Mouse (Mus musculus) forebrain, embryonic 14.5 days (tissue): ENCODE results near the gene Oxgr1. TPM values are rescaled to one million over a fixed set of nuclear protein-coding genes. Genes with fewer than 3 reads are reported as not detected.
A peak's percentile ranks its signal among the peaks of the same experiment; 100 is the strongest.
"Not testable (repeated sequence)": the region's sequence is repeated elsewhere in the genome, so short reads cannot be mapped to it uniquely, and the experiment has no call there.

Source experiments
- ATAC-seq: fragments of 200-750 bp; cut with Nextera tagmentation; 2 replicates; pipeline ENCODE4 v1.8.0; 2017; ENCODE audit warnings: mild to moderate bottlenecking, moderate library complexity
- DNase-seq: peaks from one replicate; pipeline ENCODE4 v3.0.0-alpha.2; 2015; ENCODE audit warnings: low spot score
- H3K27ac ChIP-seq: fragments of 300-500 bp; sonication (generic); 2 replicates; pipeline ENCODE4 v1.5.1; 2014; ENCODE audit warnings: low read depth, mild to moderate bottlenecking, control low read depth, low read length, moderate library complexity
- H3K27me3 ChIP-seq: fragments of 300-500 bp; sonication (generic); replicated peaks from 2 replicates; pipeline ENCODE4 v1.6.1; 2014; ENCODE audit warnings: low read length, control low read depth, mixed read lengths; ENCODE audit not compliant: control insufficient read depth, insufficient read depth
- H3K36me3 ChIP-seq: fragments of 300-500 bp; sonication (generic); 2 replicates; pipeline ENCODE4 v1.6.1; 2014; ENCODE audit warnings: low read length, control low read depth; ENCODE audit not compliant: control insufficient read depth, insufficient read depth
- H3K4me1 ChIP-seq: fragments of 300-500 bp; sonication (generic); 2 replicates; pipeline ENCODE4 v1.6.1; 2014; ENCODE audit warnings: antibody characterized with exemption, low read length, control low read depth; ENCODE audit not compliant: control insufficient read depth, insufficient read depth
- H3K4me2 ChIP-seq: fragments of 300-500 bp; sonication (generic); 2 replicates; pipeline ENCODE4 v1.6.1; 2014; ENCODE audit warnings: mild to moderate bottlenecking, control low read depth, low read length
- H3K4me3 ChIP-seq: fragments of 300-500 bp; sonication (generic); 2 replicates; pipeline ENCODE4 v1.5.1; 2014; ENCODE audit warnings: low read depth, low read length, control low read depth
- H3K9ac ChIP-seq: fragments of 300-500 bp; sonication (generic); 2 replicates; pipeline ENCODE4 v1.6.1; 2014; ENCODE audit warnings: mild to moderate bottlenecking, low read length, control low read depth, moderate library complexity
- H3K9me3 ChIP-seq: fragments of 300-500 bp; sonication (generic); replicated peaks from 2 replicates; pipeline ENCODE4 v1.6.1; 2016; ENCODE audit warnings: low read length, control low read depth, mixed read lengths; ENCODE audit not compliant: control insufficient read depth
- WGBS: fragments of 180-500 bp; shearing (Covaris S2); extraction: QIAGEN DNeasy Blood & Tissue Kit; methylation state at CpG from one replicate; pipeline ENCODE4 v1.1.7; 2014; 5-methylcytosine and 5-hydroxymethylcytosine counted together
- polyA plus RNA-seq: library from polyadenylated mRNA; unstranded; fragments of >200 nt; fragmentation: Nextera tagmentation; extraction: Ambion mirVana; gene quantifications from 2 replicates; pipeline ENCODE4 v1.2.1, GENCODE M21; 2014

Gene Oxgr1
- polyA plus RNA-seq, 1 experiment from 2014 or later = not detected

DNA sequence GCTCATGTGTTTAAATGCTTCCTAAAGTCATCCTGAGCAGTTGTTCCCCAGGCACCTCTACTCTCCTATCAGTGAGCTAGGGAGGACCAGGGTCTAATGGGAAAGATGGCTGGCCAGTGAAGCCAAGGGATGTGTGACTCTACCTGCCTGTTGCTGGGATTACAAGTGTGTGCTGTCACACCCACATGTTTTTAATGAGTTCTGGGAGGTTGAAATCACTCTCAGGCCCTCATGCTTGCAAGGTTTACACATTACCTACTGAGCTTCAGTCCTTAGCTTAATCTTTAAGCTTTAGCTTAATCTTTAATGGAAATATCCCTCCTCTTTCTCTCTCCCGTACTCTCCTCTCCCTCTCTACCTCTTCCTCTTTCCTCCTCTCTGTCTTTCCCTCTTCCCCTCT, 55.0 kb downstream of the Oxgr1 start:
- Histone ChIP-seq H3K4me2 (no peak overlapping the region), H3K36me3 (no peaks in the 10 kb centered on the region), H3K27ac (no peak overlapping the region), H3K27me3 (no peaks in the 10 kb centered on the region), H3K4me1 (no peaks in the 10 kb centered on the region), H3K9me3 (no peaks in the 10 kb centered on the region), H3K9ac (no peak overlapping the region), H3K4me3 (no peak overlapping the region)
- DNase-seq (no peak), ATAC-seq (no peak)
- WGBS = 90% methylated on average over 1 of the region's 1 CpGs

DNA sequence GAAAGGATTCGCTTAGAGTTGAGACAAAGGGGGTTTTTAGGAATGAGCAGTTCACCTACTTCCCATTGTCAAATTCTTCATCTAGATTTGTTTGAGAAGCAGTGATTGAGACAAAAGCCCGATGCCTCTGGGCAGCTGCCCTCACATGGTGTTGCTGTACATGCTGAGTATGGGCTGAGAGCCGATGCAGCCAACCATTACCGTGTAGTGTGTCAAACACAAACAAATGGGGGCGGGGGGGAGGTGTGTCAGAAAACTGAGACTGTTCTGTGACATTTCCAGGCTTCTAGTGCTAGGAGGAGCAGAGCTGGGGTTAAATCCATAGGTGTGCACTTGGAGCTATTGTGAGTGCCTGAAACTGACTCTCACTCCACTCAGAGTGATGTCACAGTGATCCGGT, 55.5 kb downstream of the Oxgr1 start:
- H3K27me3 ChIP-seq = no peaks in the 10 kb centered on the region
- H3K4me3 ChIP-seq = no peak overlapping the region
- H3K4me1 ChIP-seq = no peaks in the 10 kb centered on the region
- 83% methylated on average over 6 of the region's 6 CpGs for whole genome bisulfite sequencing
- DNase-seq (no peak), ATAC-seq (no peak)
- no peaks in the 10 kb centered on the region for H3K36me3 ChIP-seq
- H3K9me3 ChIP-seq = no peaks in the 10 kb centered on the region
- no peak overlapping the region for H3K27ac ChIP-seq
- H3K4me2 ChIP-seq = no peak overlapping the region
- H3K9ac ChIP-seq = no peak overlapping the region

DNA sequence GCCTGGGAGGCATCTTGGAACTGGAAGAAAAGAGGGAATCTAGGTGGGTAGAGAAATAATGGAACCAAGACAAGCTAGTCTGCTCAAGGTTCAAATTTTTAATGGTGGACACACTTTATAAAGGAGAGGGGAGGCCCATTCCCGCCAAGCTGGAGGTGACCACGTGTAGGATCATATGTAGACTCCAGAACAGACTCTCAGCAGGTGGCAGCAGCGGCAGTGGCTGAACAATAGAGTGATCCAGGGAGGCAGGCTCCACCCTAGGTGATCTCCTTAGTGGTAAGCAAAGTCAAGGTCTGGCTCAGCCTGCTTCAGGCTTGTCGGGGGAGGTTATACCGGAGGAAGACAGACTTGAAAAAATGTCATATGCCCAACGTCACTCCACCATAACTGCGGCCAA, 55.9 kb downstream of the Oxgr1 start:
- 84% methylated on average over 7 of the region's 7 CpGs for WGBS
- ATAC-seq, H3K36me3 ChIP-seq, H3K4me3 ChIP-seq, H3K9me3 ChIP-seq, H3K4me1 ChIP-seq, H3K4me2 ChIP-seq, H3K27me3 ChIP-seq, H3K27ac ChIP-seq, H3K9ac ChIP-seq, DNase-seq: not testable (repeated sequence)

DNA sequence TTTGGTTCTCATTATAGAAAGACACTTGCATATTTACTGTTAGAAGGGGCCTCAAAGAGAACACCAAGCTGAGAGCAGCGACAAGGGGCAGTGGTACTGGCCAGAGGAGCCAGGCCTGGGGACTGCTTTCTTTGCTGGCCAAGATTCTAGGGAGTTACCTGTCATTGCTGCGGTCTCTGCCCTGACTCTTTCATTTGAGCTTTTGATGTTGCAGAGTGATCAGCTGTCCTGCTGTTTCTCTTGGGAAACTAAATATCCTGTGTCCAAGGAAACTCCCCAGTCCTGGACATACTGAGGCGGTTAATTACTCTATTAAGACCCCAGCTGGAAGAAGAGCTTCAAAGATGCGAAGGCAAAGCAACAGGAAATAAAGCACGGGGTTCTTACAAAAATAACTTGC, 60.9 kb downstream of the Oxgr1 start:
- DNase-seq (peak; percentile 14), ATAC-seq (peak; percentile 49)
- Histone ChIP-seq H3K27ac (peak overlapping the region; percentile 65; the same call in 1 of the 2 replicates), H3K4me2 (no peak overlapping the region), H3K4me3 (no peak overlapping the region), H3K4me1 (no peaks in the 10 kb centered on the region; the same call in 1 of the 2 replicates), H3K9ac (no peak overlapping the region), H3K9me3 (0 out of 2 replicates have a peak, but pooled peaks cover 2% of the 10 kb centered on the region), H3K36me3 (no peaks in the 10 kb centered on the region), H3K27me3 (no peaks in the 10 kb centered on the region)
- 25% methylated on average over 5 of the region's 5 CpGs for WGBS

DNA sequence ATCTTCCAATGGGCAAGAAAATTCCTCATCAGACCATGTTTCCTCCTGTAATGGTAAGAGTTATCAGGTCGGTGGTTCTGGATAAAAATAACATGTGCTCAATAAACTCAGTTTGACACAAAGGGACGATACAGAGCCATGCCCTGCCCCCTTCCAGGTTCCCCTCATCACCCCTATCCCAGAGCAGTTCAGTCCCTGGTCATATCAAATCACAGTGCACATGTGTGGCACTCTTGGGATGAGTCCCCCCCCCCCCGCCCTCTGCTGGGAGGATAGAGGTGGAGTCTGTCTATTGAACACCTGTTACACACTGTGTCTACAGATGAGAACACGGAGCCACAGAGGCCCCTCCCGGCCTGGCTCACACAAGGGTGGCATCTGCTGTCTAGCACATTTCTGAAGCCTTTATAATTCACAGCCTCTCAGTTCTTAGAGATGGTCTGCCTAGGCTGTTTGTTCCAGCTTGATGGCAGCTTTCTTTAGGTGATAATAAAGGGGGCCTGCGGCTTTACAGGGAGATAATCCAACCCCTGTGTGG, 61.5 kb downstream of the Oxgr1 start:
- no peak overlapping the region for H3K4me2 ChIP-seq
- 0 out of 2 replicates have a peak, but pooled peaks cover 2% of the 10 kb centered on the region for H3K9me3 ChIP-seq
- peak overlapping the region; percentile 65; the same call in 1 of the 2 replicates for H3K27ac ChIP-seq
- H3K4me1 ChIP-seq = no peaks in the 10 kb centered on the region; the same call in 1 of the 2 replicates
- WGBS = 38% methylated on average over 6 of the region's 6 CpGs
- H3K9ac ChIP-seq = no peak overlapping the region
- ATAC-seq (peak; percentile 94), DNase-seq (peak; percentile 77)
- no peaks in the 10 kb centered on the region for H3K27me3 ChIP-seq
- H3K4me3 ChIP-seq = no peak overlapping the region
- H3K36me3 ChIP-seq = no peaks in the 10 kb centered on the region

Other genes starting within 250 kb of the Oxgr1 start
- 21.6 and 27.8 TPM in 2 replicates for gene Mbnl2, start 233.2 kb upstream of the Oxgr1 start, polyA plus RNA-seq